Comparison of ENCODE assay signal across 22 mouse cellular contexts in the genomic region with DNA sequence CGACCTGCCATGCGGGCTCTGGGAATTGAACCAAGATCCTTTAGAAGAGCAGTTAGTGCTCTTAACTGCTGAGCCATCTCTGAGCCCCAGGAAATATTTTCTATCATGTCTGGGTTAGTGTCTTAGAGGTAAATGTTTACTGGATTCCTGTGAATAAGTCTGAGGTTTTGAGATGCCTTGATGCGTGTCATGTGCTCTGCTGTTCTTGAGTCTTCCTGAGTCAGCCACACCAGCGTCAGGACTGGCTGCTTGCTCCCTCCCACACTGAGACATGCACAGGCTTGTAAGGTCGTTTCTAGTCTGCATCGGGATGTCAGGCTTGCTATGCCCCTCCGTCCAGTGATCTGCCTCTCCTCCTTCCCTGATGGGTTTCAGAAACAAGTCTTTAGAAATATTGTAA.
DNase-seq lines count a peak whose midpoint lies in the region; ATAC-seq and TF ChIP-seq lines count a peak whose summit lies in the region.
"Had no signal": no experiment of that assay in that cellular context is flagged by ENCODE, and none has a peak within 500 bp of the region (broad histone marks: within the 10 kb centered on the region; RNA-seq: fewer than 3 reads in every experiment).

No protein-coding gene starts in this region.

- no peak overlapping the region for H3K9ac ChIP-seq in midbrain, embryonic 16.5 days (ENCODE audit: low read depth, low read length)
- H3K9ac ChIP-seq in liver, postnatal 0 days (replicated peaks): no peak overlapping the region
- H3K9ac ChIP-seq: embryonic facial prominence, embryonic 12.5 days; heart, embryonic 12.5 days; hindbrain, embryonic 15.5 days; limb, embryonic 13.5 days; liver, embryonic 15.5 days had no signal

- no peaks in the 10 kb centered on the region for H3K27me3 ChIP-seq in midbrain, embryonic 16.5 days (ENCODE audit: control insufficient read depth, insufficient read depth, low read depth, low read length)
- H3K27me3 ChIP-seq in liver, postnatal 0 days (ENCODE audit: insufficient read depth, low read length): no peaks in the 10 kb centered on the region
- H3K27me3 ChIP-seq: embryonic facial prominence, embryonic 12.5 days; heart, embryonic 12.5 days; hindbrain, embryonic 15.5 days; limb, embryonic 13.5 days; liver, embryonic 15.5 days had no signal

- no peaks in the 10 kb centered on the region for H3K4me1 ChIP-seq in midbrain, embryonic 16.5 days (ENCODE audit: control insufficient read depth, insufficient read depth, low read length)
- H3K4me1 ChIP-seq in liver, postnatal 0 days (ENCODE audit: insufficient read depth): no peaks in the 10 kb centered on the region
- H3K4me1 ChIP-seq: embryonic facial prominence, embryonic 12.5 days; heart, embryonic 12.5 days; hindbrain, embryonic 15.5 days; limb, embryonic 13.5 days; liver, embryonic 15.5 days had no signal

- peak; percentile 58 for ATAC-seq in frontal cortex, adult (ENCODE audit: low TSS enrichment)
- no peak for ATAC-seq in midbrain, embryonic 16.5 days
- ATAC-seq in liver, postnatal 0 days: no peak
- ATAC-seq: intestine, embryonic 16.5 days had no signal

- no peak for TF ChIP-seq EP300 in liver, postnatal 0 days (IDR thresholded peaks at IDR 0.05; ENCODE audit: low read depth)

- no peak for DNase-seq in frontal cortex, postnatal 14 days (ENCODE audit: low spot score in 2 of 2)
- peak; percentile 46 for DNase-seq in brain, adult 2 months (ENCODE audit: low read depth, low spot score)
- peak; percentile 69 for DNase-seq in kidney, adult 9 months
- peak; percentile 51 to 56 for DNase-seq in kidney, postnatal 36 days
- DNase-seq in spleen, postnatal 36 days (ENCODE audit: low spot score in 2 of 2): no peak
- DNase-seq in liver, postnatal 0 days: no peak
- DNase-seq: adrenal gland, adult 2 months; cerebellum, adult 11 months; gastrocnemius, postnatal 36 days; heart, postnatal 36 days; layer of hippocampus, adult 9-11 months; lung, postnatal 14 days; right cerebral cortex, postnatal 14 days; thymus, postnatal 36 days had no signal

- H3K36me3 ChIP-seq in midbrain, embryonic 16.5 days (ENCODE audit: control insufficient read depth, insufficient read depth, low read length): no peaks in the 10 kb centered on the region
- H3K36me3 ChIP-seq in liver, postnatal 0 days (replicated peaks; ENCODE audit: insufficient read depth, low read length): no peaks in the 10 kb centered on the region
- H3K36me3 ChIP-seq: hindbrain, embryonic 15.5 days; liver, embryonic 15.5 days had no signal

- TF ChIP-seq CTCF in liver, postnatal 0 days (IDR thresholded peaks at IDR 0.05; ENCODE audit: low read depth): no peak

- no peak overlapping the region for H3K27ac ChIP-seq in midbrain, embryonic 16.5 days (ENCODE audit: low read length)
- no peak overlapping the region for H3K27ac ChIP-seq in liver, postnatal 0 days (ENCODE audit: low read depth)
- H3K27ac ChIP-seq: embryonic facial prominence, embryonic 12.5 days; hindbrain, embryonic 15.5 days; limb, embryonic 13.5 days; liver, embryonic 15.5 days had no signal

- H3K4me2 ChIP-seq in midbrain, embryonic 16.5 days (ENCODE audit: low read length): no peak overlapping the region
- no peak overlapping the region for H3K4me2 ChIP-seq in liver, postnatal 0 days (ENCODE audit: low read depth, low read length)
- H3K4me2 ChIP-seq: embryonic facial prominence, embryonic 12.5 days; heart, embryonic 12.5 days; hindbrain, embryonic 15.5 days; limb, embryonic 13.5 days; liver, embryonic 15.5 days had no signal

- WGBS in midbrain, embryonic 16.5 days: 72% methylated on average over 7 of the region's 7 CpGs
- WGBS in liver, postnatal 0 days (ENCODE audit: insufficient replicate concordance): 72% methylated on average over 7 of the region's 7 CpGs

- H3K9me3 ChIP-seq in midbrain, embryonic 16.5 days (replicated peaks; ENCODE audit: control insufficient read depth, low read length, poor library complexity, severe bottlenecking): no peaks in the 10 kb centered on the region
- no peaks in the 10 kb centered on the region for H3K9me3 ChIP-seq in liver, postnatal 0 days (ENCODE audit: low read length)
- H3K9me3 ChIP-seq: embryonic facial prominence, embryonic 12.5 days; heart, embryonic 12.5 days; hindbrain, embryonic 15.5 days; limb, embryonic 13.5 days; liver, embryonic 15.5 days had no signal

- no peak overlapping the region for H3K4me3 ChIP-seq in midbrain, embryonic 16.5 days (ENCODE audit: low read depth, low read length)
- no peak overlapping the region for H3K4me3 ChIP-seq in liver, postnatal 0 days (ENCODE audit: low read depth, low read length)
- H3K4me3 ChIP-seq: embryonic facial prominence, embryonic 12.5 days; heart, embryonic 12.5 days; hindbrain, embryonic 15.5 days; limb, embryonic 13.5 days; liver, embryonic 15.5 days had no signal

Comparison
In these comparisons a context has a peak if more than half of its experiments do, and no peak if none do; other contexts are left out.
1. DNase-seq: peak in brain, adult 2 months (single experiment), kidney, adult 9 months (single experiment) and kidney, postnatal 36 days (2 of 2); none in frontal cortex, postnatal 14 days (0 of 2), spleen, postnatal 36 days (0 of 2) and liver, postnatal 0 days (single experiment).